Mouse (Mus musculus) erythroblast, embryonic 14.5 days (primary cell): ENCODE data around the gene Apol9b.

Experiments used
- GATA1 ChIP-seq: IDR thresholded peaks from 2 replicates; pipeline ENCODE4 v1.6.1; 2012; ENCODE audit warnings: low read length, inconsistent platforms, mixed read lengths
- TAL1 ChIP-seq: IDR thresholded peaks from 3 replicates; pipeline ENCODE4 v1.6.1; 2012; ENCODE audit warnings: low read length, inconsistent platforms, mixed read lengths

DNA sequence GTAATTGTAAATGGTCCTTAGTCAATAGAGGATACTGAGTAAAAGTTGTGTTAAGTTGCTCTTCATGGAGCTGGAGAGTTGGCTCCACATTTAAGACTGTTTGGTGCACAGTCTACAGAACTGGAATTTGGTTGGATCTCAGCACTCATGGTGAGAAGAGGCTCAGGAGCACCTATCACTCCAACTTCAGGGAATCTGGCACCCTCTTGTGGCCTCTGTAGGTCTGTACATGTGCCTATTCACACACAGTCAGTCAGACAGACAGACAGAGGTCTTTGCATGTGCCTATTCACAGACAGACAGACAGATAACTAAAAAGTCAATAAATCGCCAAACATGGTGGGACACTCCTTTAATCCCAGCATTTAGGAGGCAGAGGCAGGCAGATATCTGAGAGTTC, 21.6 kb downstream of the Apol9b start:
- TF ChIP-seq GATA1 (no peak), TAL1 (no peak)
